Comparison of ENCODE assay signal across 15 mouse cellular contexts in genomic region chr8:84813830-84814229, GRCm38 (mm10). TPM values are rescaled to one million over a fixed set of nuclear protein-coding genes. Genes with fewer than 3 reads are reported as not detected.
DNase-seq lines count a peak whose midpoint lies in the region; ATAC-seq and TF ChIP-seq lines count a peak whose summit lies in the region.
"Had no signal": no experiment of that assay in that cellular context is flagged by ENCODE, and none has a peak within 500 bp of the region (broad histone marks: within the 10 kb centered on the region; RNA-seq: fewer than 3 reads in every experiment).

No protein-coding gene starts in this region.

- peaks cover 23% of the 10 kb centered on the region for H3K27me3 ChIP-seq in midbrain, embryonic 15.5 days (replicated peaks)
- peaks cover 33% of the 10 kb centered on the region for H3K27me3 ChIP-seq in midbrain, embryonic 11.5 days (ENCODE audit: control insufficient read depth, insufficient read depth, low read length)
- no peaks in the 10 kb centered on the region for H3K27me3 ChIP-seq in forebrain, embryonic 15.5 days
- peaks cover 23% of the 10 kb centered on the region for H3K27me3 ChIP-seq in neural tube, embryonic 13.5 days

- intact Hi-C loops in gastrocnemius, adult 2 months (cut with DNase I), result loop anchor here (2.0 to 5.0 kb wide), 4 partner anchors 75 to 222 kb away; no protein-coding TSS in a partner anchor

- H3K36me3 ChIP-seq in midbrain, embryonic 15.5 days (replicated peaks), result no peaks in the 10 kb centered on the region
- H3K36me3 ChIP-seq in midbrain, embryonic 11.5 days (ENCODE audit: control insufficient read depth, insufficient read depth, low read length), result no peaks in the 10 kb centered on the region
- no peaks in the 10 kb centered on the region for H3K36me3 ChIP-seq in forebrain, embryonic 15.5 days
- no peaks in the 10 kb centered on the region for H3K36me3 ChIP-seq in neural tube, embryonic 13.5 days
- H3K36me3 ChIP-seq: heart, embryonic 10.5 days had no signal

- no peak for DNase-seq in gastrocnemius, adult 2 months
- no peak for DNase-seq in gastrocnemius, postnatal 4 days (ENCODE audit: low spot score in 2 of 2)
- no peak for DNase-seq in midbrain, embryonic 11.5 days (ENCODE audit: low spot score, missing footprints)
- no peak for DNase-seq in spleen, postnatal 14 days (ENCODE audit: low spot score in 2 of 2)
- DNase-seq: kidney, adult 11 months; right cerebral cortex, postnatal 25 days had no signal

- TF ChIP-seq CTCF in gastrocnemius, adult 2 months (IDR thresholded peaks at IDR 0.05), result no peak

- peaks cover 26% of the 10 kb centered on the region for H3K4me1 ChIP-seq in midbrain, embryonic 15.5 days
- H3K4me1 ChIP-seq in midbrain, embryonic 11.5 days (ENCODE audit: control insufficient read depth, insufficient read depth, low read length), result peaks cover 13% of the 10 kb centered on the region
- peaks cover 51% of the 10 kb centered on the region for H3K4me1 ChIP-seq in forebrain, embryonic 15.5 days
- H3K4me1 ChIP-seq in neural tube, embryonic 13.5 days (replicated peaks), result peaks cover 63% of the 10 kb centered on the region

- no peak overlapping the region for H3K4me2 ChIP-seq in midbrain, embryonic 15.5 days
- no peak overlapping the region for H3K4me2 ChIP-seq in midbrain, embryonic 11.5 days
- H3K4me2 ChIP-seq in forebrain, embryonic 15.5 days (replicated peaks), result peak overlapping the region; percentile 4; the same call in 1 of the 2 replicates
- no peak overlapping the region for H3K4me2 ChIP-seq in neural tube, embryonic 13.5 days

- H3K9me3 ChIP-seq in midbrain, embryonic 15.5 days, result no peaks in the 10 kb centered on the region
- no peaks in the 10 kb centered on the region for H3K9me3 ChIP-seq in midbrain, embryonic 11.5 days (ENCODE audit: control insufficient read depth, low read length)
- no peaks in the 10 kb centered on the region for H3K9me3 ChIP-seq in forebrain, embryonic 15.5 days
- H3K9me3 ChIP-seq in neural tube, embryonic 13.5 days, result no peaks in the 10 kb centered on the region
- H3K9me3 ChIP-seq: heart, embryonic 10.5 days had no signal

- no peak overlapping the region for H3K4me3 ChIP-seq in gastrocnemius, adult 2 months
- H3K4me3 ChIP-seq in midbrain, embryonic 15.5 days, result no peak overlapping the region
- H3K4me3 ChIP-seq in midbrain, embryonic 11.5 days (ENCODE audit: low read depth, low read length), result no peak overlapping the region
- H3K4me3 ChIP-seq in forebrain, embryonic 15.5 days, result no peak overlapping the region
- H3K4me3 ChIP-seq in neural tube, embryonic 13.5 days, result no peak overlapping the region
- H3K4me3 ChIP-seq: erythroblast, embryonic 14.5 days; heart, embryonic 10.5 days had no signal

- WGBS in midbrain, embryonic 15.5 days, result 93% methylated on average over 3 of the region's 3 CpGs
- WGBS in midbrain, embryonic 11.5 days, result 92% methylated on average over 3 of the region's 3 CpGs
- WGBS in forebrain, embryonic 15.5 days, result 61% methylated on average over 3 of the region's 3 CpGs
- WGBS in neural tube, embryonic 13.5 days, result 90% methylated on average over 3 of the region's 3 CpGs

- H3K9ac ChIP-seq in midbrain, embryonic 15.5 days, result no peak overlapping the region
- H3K9ac ChIP-seq in midbrain, embryonic 11.5 days (ENCODE audit: low read length), result no peak overlapping the region
- no peak overlapping the region for H3K9ac ChIP-seq in forebrain, embryonic 15.5 days (replicated peaks)
- peak overlapping the region; percentile 53 for H3K9ac ChIP-seq in neural tube, embryonic 13.5 days
- H3K9ac ChIP-seq: liver, embryonic 14.5 days had no signal

- peak overlapping the region; percentile 96 for H3K27ac ChIP-seq in gastrocnemius, adult 2 months
- H3K27ac ChIP-seq in midbrain, embryonic 15.5 days, result peak overlapping the region; percentile 56; the same call in 1 of the 2 replicates
- H3K27ac ChIP-seq in midbrain, embryonic 11.5 days (ENCODE audit: low read depth, low read length), result no peak overlapping the region
- H3K27ac ChIP-seq in forebrain, embryonic 15.5 days (replicated peaks), result peak overlapping the region; percentile 97
- H3K27ac ChIP-seq in neural tube, embryonic 13.5 days (replicated peaks), result peak overlapping the region; percentile 83
- H3K27ac ChIP-seq: heart, embryonic 10.5 days; liver, embryonic 14.5 days; macrophage; stomach, postnatal 0 days had no signal

- ATAC-seq in midbrain, embryonic 15.5 days (replicated peaks), result no peak
- no peak for ATAC-seq in midbrain, embryonic 11.5 days (ENCODE audit: low FRiP score)
- peak; percentile 0; the same call in 1 of the 2 replicates for ATAC-seq in forebrain, embryonic 15.5 days (replicated peaks)
- ATAC-seq in neural tube, embryonic 13.5 days (ENCODE audit: low read depth), result no peak
- ATAC-seq in frontal cortex, adult (ENCODE audit: low TSS enrichment), result no peak; the same call in 1 of the 2 replicates

RNA-seq across cellular contexts. Expression of gene Dand5, which starts 8.8 kb away (rescaled TPM):
- total RNA-seq in gastrocnemius, adult 2 months (2021), result 10 to 100 TPM; 10.2 to 14.3 TPM
- 1 to 10 TPM; 6.3 to 6.8 TPM for total RNA-seq in gastrocnemius, postnatal 4 days (2021)
- polyA plus RNA-seq in midbrain, embryonic 15.5 days (2015; fragmentation: Nextera tagmentation; extraction: Ambion mirVana), result 12.3 and 13.4 TPM in 2 replicates
- polyA plus RNA-seq in midbrain, embryonic 11.5 days (2014; fragmentation: Nextera tagmentation; extraction: Ambion mirVana), result 3.9 and 4.6 TPM in 2 replicates
- polyA plus RNA-seq in forebrain, embryonic 15.5 days (2015; fragmentation: Nextera tagmentation; extraction: Ambion mirVana), result 8.1 and 8.9 TPM in 2 replicates
- 12.3 and 12.8 TPM in 2 replicates for polyA plus RNA-seq in neural tube, embryonic 13.5 days (2015; fragmentation: Nextera tagmentation; extraction: Ambion mirVana)

RNA-seq across cellular contexts. Expression of gene Nfix, which starts 13.7 kb away (rescaled TPM):
- total RNA-seq in gastrocnemius, adult 2 months (2021), result 100 to 1,000 TPM; 465 to 558 TPM
- total RNA-seq in gastrocnemius, postnatal 4 days (2021), result 100 to 1,000 TPM; 517 to 591 TPM
- polyA plus RNA-seq in midbrain, embryonic 15.5 days (2015; fragmentation: Nextera tagmentation; extraction: Ambion mirVana), result 48.6 and 54.0 TPM in 2 replicates
- polyA plus RNA-seq in midbrain, embryonic 11.5 days (2014; fragmentation: Nextera tagmentation; extraction: Ambion mirVana), result 2.2 and 2.5 TPM in 2 replicates
- 413 and 445 TPM in 2 replicates for polyA plus RNA-seq in forebrain, embryonic 15.5 days (2015; fragmentation: Nextera tagmentation; extraction: Ambion mirVana)
- polyA plus RNA-seq in neural tube, embryonic 13.5 days (2015; fragmentation: Nextera tagmentation; extraction: Ambion mirVana), result 28.7 and 34.4 TPM in 2 replicates

RNA-seq across cellular contexts. Expression of gene Gadd45gip1, which starts 17.5 kb away (rescaled TPM):
- total RNA-seq in gastrocnemius, adult 2 months (2021), result 10 to 100 TPM; 16.2 to 30.4 TPM
- 10 to 100 TPM; 33.3 to 36.0 TPM for total RNA-seq in gastrocnemius, postnatal 4 days (2021)
- polyA plus RNA-seq in midbrain, embryonic 15.5 days (2015; fragmentation: Nextera tagmentation; extraction: Ambion mirVana), result 35.5 and 36.1 TPM in 2 replicates
- polyA plus RNA-seq in midbrain, embryonic 11.5 days (2014; fragmentation: Nextera tagmentation; extraction: Ambion mirVana), result 37.3 and 37.8 TPM in 2 replicates
- 36.3 and 39.9 TPM in 2 replicates for polyA plus RNA-seq in forebrain, embryonic 15.5 days (2015; fragmentation: Nextera tagmentation; extraction: Ambion mirVana)
- polyA plus RNA-seq in neural tube, embryonic 13.5 days (2015; fragmentation: Nextera tagmentation; extraction: Ambion mirVana), result 35.1 and 39.8 TPM in 2 replicates

RNA-seq across cellular contexts. Expression of gene Rad23a, which starts 26.6 kb away (rescaled TPM):
- total RNA-seq in gastrocnemius, adult 2 months (2021), result 100 to 1,000 TPM; 159 to 172 TPM
- 100 to 1,000 TPM; 121 to 123 TPM for total RNA-seq in gastrocnemius, postnatal 4 days (2021)
- 88.2 and 91.7 TPM in 2 replicates for polyA plus RNA-seq in midbrain, embryonic 15.5 days (2015; fragmentation: Nextera tagmentation; extraction: Ambion mirVana)
- 87.7 and 100 TPM in 2 replicates for polyA plus RNA-seq in midbrain, embryonic 11.5 days (2014; fragmentation: Nextera tagmentation; extraction: Ambion mirVana)
- polyA plus RNA-seq in forebrain, embryonic 15.5 days (2015; fragmentation: Nextera tagmentation; extraction: Ambion mirVana), result 82.1 and 85.1 TPM in 2 replicates
- 69.9 and 74.2 TPM in 2 replicates for polyA plus RNA-seq in neural tube, embryonic 13.5 days (2015; fragmentation: Nextera tagmentation; extraction: Ambion mirVana)

RNA-seq across cellular contexts. Expression of gene Calr, which starts 32.9 kb away (rescaled TPM):
- 100 to 1,000 TPM; 149 to 205 TPM for total RNA-seq in gastrocnemius, adult 2 months (2021)
- total RNA-seq in gastrocnemius, postnatal 4 days (2021), result 100 to 1,000 TPM; 339 to 368 TPM
- 669 and 673 TPM in 2 replicates for polyA plus RNA-seq in midbrain, embryonic 15.5 days (2015; fragmentation: Nextera tagmentation; extraction: Ambion mirVana)
- 708 and 747 TPM in 2 replicates for polyA plus RNA-seq in midbrain, embryonic 11.5 days (2014; fragmentation: Nextera tagmentation; extraction: Ambion mirVana)
- 559 and 575 TPM in 2 replicates for polyA plus RNA-seq in forebrain, embryonic 15.5 days (2015; fragmentation: Nextera tagmentation; extraction: Ambion mirVana)
- 766 and 971 TPM in 2 replicates for polyA plus RNA-seq in neural tube, embryonic 13.5 days (2015; fragmentation: Nextera tagmentation; extraction: Ambion mirVana)
